Mouse (Mus musculus): ENCODE results near the gene Cpne5.

GRCm38 (mm10) chr17:29158899-29159298 lies 79.1 kb downstream of the Cpne5 start:
- TF ChIP-seq CTCF (IDR thresholded peaks at IDR 0.05; ENCODE audit: low read depth), result no peak
- no peak for TF ChIP-seq EP300 (IDR thresholded peaks at IDR 0.05; ENCODE audit: low read depth)
